Mouse (Mus musculus) left cerebral cortex, postnatal 4 days (tissue): ENCODE results near the gene Smpd3. TPM values are rescaled to one million over a fixed set of nuclear protein-coding genes. Genes with fewer than 3 reads are reported as not detected.
A peak's percentile ranks its signal among the peaks of the same experiment; 100 is the strongest.

Source experiments
- DNase-seq: peaks from one replicate; pipeline ENCODE4 v3.0.0-alpha.2; 2022
- intact Hi-C: fragments of 180-260 bp; cut with DNase I; formaldehyde crosslinking; loops from one replicate; pipeline ENCODE4 v1.15.1; 2025
- total RNA-seq, 2 experiments: library from RNA; stranded (reverse); gene quantifications; 2 replicates each; pipeline ENCODE4 v1.2.3; 2021

Gene Smpd3
- total RNA-seq, 2 experiments from 2014 or later = 152 to 158 TPM

- DNase-seq = no peak
- intact Hi-C loops = no loop called here
Observed at GRCm38 (mm10) chr8:106237106-106237505, 100.7 kb downstream of the Smpd3 start.

DNA sequence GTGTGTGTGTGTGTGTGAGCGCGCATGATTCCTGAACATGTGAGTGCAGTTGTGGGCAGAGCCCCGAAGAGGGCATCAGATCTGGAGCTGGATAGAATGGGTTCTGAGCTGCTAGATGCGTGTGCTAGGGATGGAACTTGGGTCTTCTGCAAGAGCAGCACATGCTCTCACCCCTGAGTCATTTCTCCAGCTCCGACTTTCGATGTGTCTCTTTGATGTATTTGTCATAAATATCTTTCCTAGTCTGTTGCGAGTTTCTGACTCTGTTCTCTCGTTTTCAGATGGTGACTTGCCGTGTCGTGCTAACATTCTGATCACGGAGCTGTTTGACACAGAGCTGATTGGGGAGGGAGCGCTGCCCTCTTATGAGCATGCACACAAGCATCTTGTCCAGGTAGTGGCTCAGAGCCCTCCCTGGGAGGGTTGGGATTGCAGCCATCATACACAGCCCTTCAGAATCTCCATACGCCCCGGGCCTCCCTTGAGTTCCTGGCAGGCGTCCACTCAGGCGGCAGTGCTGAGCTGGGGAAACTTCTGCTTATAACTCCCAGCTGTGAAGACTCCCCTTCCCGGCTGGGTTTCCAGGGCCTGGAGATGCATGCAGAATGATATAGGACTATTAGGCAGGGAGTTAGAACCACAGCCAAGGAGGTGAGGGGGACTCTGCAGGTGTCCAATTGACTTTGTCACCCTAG lies 103.1 kb downstream of the Smpd3 start:
- intact Hi-C loops = no loop called here
- DNase-seq = no peak

DNA sequence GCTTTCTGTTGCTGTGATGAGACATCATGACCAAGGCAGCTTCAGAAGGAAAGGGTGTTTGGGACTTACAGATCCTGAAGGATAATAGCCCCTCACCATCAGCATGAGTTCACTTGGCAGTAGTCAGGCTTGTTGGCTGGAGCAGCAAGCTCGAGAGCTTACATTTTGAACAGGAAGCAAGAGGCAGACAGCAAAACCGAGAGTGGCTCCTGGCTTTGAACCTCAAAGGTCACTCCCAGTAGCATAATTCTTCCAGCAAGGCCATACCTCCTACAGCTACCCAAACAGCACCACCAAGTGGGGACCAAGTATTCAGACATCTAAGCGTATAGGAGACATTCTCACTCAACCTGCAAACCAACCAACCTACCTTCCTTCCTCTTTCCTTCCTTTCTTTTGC lies 105.0 kb downstream of the Smpd3 start:
- no peak for DNase-seq
- intact Hi-C loops = no loop called here

DNA sequence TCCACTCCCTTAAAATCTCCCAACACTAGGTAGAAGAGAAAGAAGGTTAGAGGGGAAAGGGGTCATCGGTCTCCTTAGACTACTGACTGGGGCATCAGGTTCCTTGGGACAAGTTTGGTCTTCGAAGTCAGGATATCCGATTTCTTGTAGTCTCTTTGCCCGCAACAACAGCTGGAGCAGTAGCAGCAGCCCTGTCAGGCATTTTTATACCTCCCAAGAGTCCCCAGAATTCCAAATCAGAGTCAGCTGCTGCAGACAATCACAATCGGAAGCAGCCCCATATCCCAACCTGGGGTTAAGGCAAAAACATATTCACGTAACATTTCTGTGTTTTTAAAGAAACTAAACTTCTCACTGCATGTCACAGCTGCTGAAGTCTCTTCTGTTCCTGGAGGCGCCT lies 106.3 kb downstream of the Smpd3 start:
- intact Hi-C loops = no loop called here
- DNase-seq = no peak

DNA sequence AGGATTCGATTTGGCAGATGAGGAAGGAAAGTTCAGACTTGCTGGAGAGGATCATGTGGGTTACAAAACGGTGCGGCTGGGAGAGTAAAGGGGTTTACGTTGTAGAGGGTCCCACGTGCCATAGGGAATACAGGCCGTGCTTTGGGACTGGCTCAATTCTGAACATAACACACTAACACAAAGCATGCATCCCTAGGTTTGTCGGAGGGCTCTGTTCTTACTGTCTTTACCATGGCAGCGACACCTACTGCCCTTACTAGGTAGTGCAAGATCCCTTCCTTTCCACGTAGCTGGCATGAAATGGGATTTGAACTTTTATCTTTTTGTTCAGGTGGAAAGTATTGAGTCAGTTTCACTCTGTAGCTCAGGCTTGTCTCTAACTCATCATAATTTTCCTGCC lies 111.2 kb downstream of the Smpd3 start:
- peak; percentile 51 for DNase-seq
- intact Hi-C loops = no loop called here

DNA sequence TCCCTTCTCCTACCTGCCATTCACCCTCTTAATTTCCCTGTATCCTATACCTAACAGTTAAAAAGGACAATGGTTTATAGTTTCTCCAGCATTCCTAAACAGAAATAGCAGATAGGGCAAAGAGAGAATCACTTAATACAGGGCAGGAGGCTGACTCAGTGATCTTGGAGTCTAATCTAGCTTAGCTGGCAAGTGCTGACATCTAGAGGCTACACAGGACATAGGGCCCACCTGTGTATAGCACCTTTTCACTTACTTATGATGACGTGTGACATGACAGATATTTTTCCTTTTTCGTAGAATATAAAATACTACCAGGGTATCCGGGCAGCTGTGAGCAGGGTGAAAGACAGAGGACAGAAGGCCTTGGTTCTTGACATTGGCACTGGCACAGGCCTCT lies 118.2 kb downstream of the Smpd3 start:
- DNase-seq = no peak
- intact Hi-C loops = no loop called here

GRCm38 (mm10) chr8:106213959-106214358 lies 123.8 kb downstream of the Smpd3 start:
- no peak for DNase-seq
- intact Hi-C loops = no loop called here

- intact Hi-C loops = no loop called here
Observed at GRCm38 (mm10) chr8:106211421-106211820, 126.4 kb downstream of the Smpd3 start.

GRCm38 (mm10) chr8:106210821-106211345 lies 126.9 kb downstream of the Smpd3 start, which contains the start of the genes Slc7a6os and Prmt7:
TSS of gene Slc7a6os (minus strand) at chr8:106210935.
TSS of gene Prmt7 (plus strand) at chr8:106210936.
- intact Hi-C loops = no loop called here
- peak; percentile 97 for DNase-seq

More at GRCm38 (mm10) chr8:106211421-106211820, 126.4 kb downstream of the Smpd3 start:
- DNase-seq = no peak

- intact Hi-C loops = no loop called here
- DNase-seq = peak; percentile 52
Observed at GRCm38 (mm10) chr8:106210035-106210731, 127.6 kb downstream of the Smpd3 start.

Other genes starting within 250 kb of the Smpd3 start
- not detected for gene Esrp2, start 201.0 kb downstream of the Smpd3 start, total RNA-seq
- gene Pla2g15, start 187.6 kb downstream of the Smpd3 start, total RNA-seq = 10 to 100 TPM; 20.7 to 21.8 TPM
- 10 to 100 TPM; 34.6 to 35.0 TPM for gene Slc7a6, start 169.1 kb downstream of the Smpd3 start, total RNA-seq
- 10 to 100 TPM; 34.7 to 37.0 TPM for gene Slc7a6os, start 127.1 kb downstream of the Smpd3 start, total RNA-seq
- 10 to 100 TPM; 45.7 to 49.5 TPM for gene Prmt7, start 127.1 kb downstream of the Smpd3 start, total RNA-seq
- gene Zfp90, start 77.3 kb upstream of the Smpd3 start, total RNA-seq = 10 to 100 TPM; 39.3 to 39.8 TPM
- not detected for gene 6030452D12Rik, start 162.5 kb upstream of the Smpd3 start, total RNA-seq
- under 1 TPM; 0.28 to 0.46 TPM for gene Cdh3, start 172.9 kb upstream of the Smpd3 start, total RNA-seq
- 100 to 1,000 TPM; 117 to 133 TPM for gene Gm10073, start 235.5 kb upstream of the Smpd3 start, total RNA-seq